Comparison of ENCODE assay signal across 16 mouse cellular contexts in the genomic region with DNA sequence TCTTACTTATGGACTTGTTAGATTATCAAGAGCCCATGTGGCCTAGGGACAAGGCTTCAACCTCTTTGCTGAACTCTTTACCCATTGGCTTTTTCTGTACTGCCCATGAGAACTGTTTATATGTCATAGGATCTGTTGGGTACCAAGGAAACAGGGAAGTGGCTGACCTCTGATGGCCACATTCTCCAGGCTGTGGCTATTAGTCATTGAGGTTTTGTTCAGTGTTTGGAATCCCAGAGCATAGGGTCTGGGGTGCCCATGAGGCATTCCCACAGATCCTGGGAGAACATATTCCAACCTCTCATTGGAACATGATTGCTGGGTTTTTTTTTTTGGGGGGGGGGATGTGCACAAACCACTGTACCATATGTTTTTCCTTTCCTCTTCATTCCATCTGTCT.
"Had no signal": no experiment of that assay in that cellular context is flagged by ENCODE, and none has a peak within 500 bp of the region (broad histone marks: within the 10 kb centered on the region; RNA-seq: fewer than 3 reads in every experiment).

No protein-coding gene starts in this region.

- H3K4me2 ChIP-seq: limb, embryonic 13.5 days; liver, embryonic 13.5 days; lung, embryonic 15.5 days; midbrain, embryonic 13.5 days; neural tube, embryonic 15.5 days had no signal

- H3K27ac ChIP-seq: kidney, postnatal 0 days; limb, embryonic 13.5 days; liver, embryonic 13.5 days; macrophage; midbrain, embryonic 13.5 days; neural tube, embryonic 15.5 days had no signal

- ATAC-seq: liver, postnatal 0 days; midbrain, embryonic 13.5 days had no signal

- H3K27me3 ChIP-seq: limb, embryonic 13.5 days; liver, embryonic 13.5 days; lung, embryonic 15.5 days; midbrain, embryonic 13.5 days; neural tube, embryonic 15.5 days had no signal

- H3K4me3 ChIP-seq: limb, embryonic 13.5 days; liver, embryonic 13.5 days; lung, embryonic 15.5 days; midbrain, embryonic 13.5 days; neural tube, embryonic 15.5 days had no signal

- H3K9ac ChIP-seq: limb, embryonic 13.5 days; liver, embryonic 13.5 days; liver, postnatal 0 days; lung, embryonic 15.5 days; midbrain, embryonic 13.5 days; neural tube, embryonic 15.5 days had no signal

- H3K9me3 ChIP-seq: limb, embryonic 13.5 days; liver, embryonic 13.5 days; lung, embryonic 15.5 days; midbrain, embryonic 13.5 days; neural tube, embryonic 15.5 days had no signal

- DNase-seq: kidney, adult 9 months; kidney, postnatal 36 days; layer of hippocampus, adult 9-11 months; layer of hippocampus, postnatal 36 days; liver, embryonic 13.5 days; liver, postnatal 0 days; lung, postnatal 14 days; right cerebral cortex, adult 18-20 months; right cerebral cortex, postnatal 25 days; thymus, postnatal 14 days had no signal
